Mouse (Mus musculus) kidney, adult 2 months (tissue): ENCODE measurements at regions not wholly inside any gene's neighbourhood (a gene's known extent, or its start where the extent isn't known, plus 50 kb on each side); places are given as distances from the start of the nearest gene placed in this dataset.

Experiments
- DNase-seq: peaks from one replicate; pipeline ENCODE4 v3.0.0; 2021
- H3K27ac ChIP-seq: fragments of 200-500 bp; 2 replicates; pipeline ENCODE4 v1.5.1; 2012; ENCODE audit warnings: low read depth, low read length, control low read depth, inconsistent platforms; ENCODE audit not compliant: insufficient read depth
- H3K27me3 ChIP-seq: fragments of 200-500 bp; replicated peaks from 2 replicates; pipeline ENCODE4 v1.6.1; 2012; ENCODE audit warnings: mild to moderate bottlenecking, moderate library complexity, low read length, inconsistent platforms; ENCODE audit not compliant: control insufficient read depth, insufficient read depth
- H3K36me3 ChIP-seq: fragments of 200-500 bp; 2 replicates; pipeline ENCODE4 v1.6.1; 2012; ENCODE audit warnings: mild to moderate bottlenecking, moderate library complexity, low read length, inconsistent platforms; ENCODE audit not compliant: control insufficient read depth, insufficient read depth
- H3K4me1 ChIP-seq: fragments of 200-500 bp; 2 replicates; pipeline ENCODE4 v1.6.1; 2011; ENCODE audit warnings: low read length; ENCODE audit not compliant: control insufficient read depth, insufficient read depth
- H3K4me3 ChIP-seq: fragments of 200-500 bp; 2 replicates; pipeline ENCODE4 v1.5.1; 2011; ENCODE audit warnings: mild to moderate bottlenecking, low read depth, low read length, control low read depth; ENCODE audit not compliant: insufficient read depth
- CTCF ChIP-seq: fragments of 200-500 bp; conservative IDR thresholded peaks from 2 replicates; pipeline ENCODE4 v1.5.1; 2011; ENCODE audit warnings: low read depth, mild to moderate bottlenecking, control low read depth, low read length, moderate library complexity, mixed read lengths; ENCODE audit not compliant: insufficient read depth, insufficient read length
- POLR2A ChIP-seq: fragments of 200-500 bp; IDR thresholded peaks from one replicate; pipeline ENCODE4 v1.6.1; 2011; ENCODE audit warnings: low read depth, low read length, control low read depth
- whole genome bisulfite sequencing: fragments of 180-500 bp; shearing (Covaris S2); methylation state at CpG from one replicate; pipeline ENCODE4 v1.1.7; 2018; 5-methylcytosine and 5-hydroxymethylcytosine counted together

GRCm38 (mm10) chr6:127392799-127393172, 53.9 kb upstream of the Parp11 start:
- H3K36me3 ChIP-seq = no peaks in the 10 kb centered on the region
- DNase-seq = no peak
- H3K27ac ChIP-seq = no peak overlapping the region
- no peaks in the 10 kb centered on the region for H3K27me3 ChIP-seq
- TF ChIP-seq POLR2A (no peak), CTCF (no peak)
- H3K4me1 ChIP-seq = no peaks in the 10 kb centered on the region
- 88% methylated on average over 1 of the region's 1 CpGs for WGBS
- no peak overlapping the region for H3K4me3 ChIP-seq

DNA sequence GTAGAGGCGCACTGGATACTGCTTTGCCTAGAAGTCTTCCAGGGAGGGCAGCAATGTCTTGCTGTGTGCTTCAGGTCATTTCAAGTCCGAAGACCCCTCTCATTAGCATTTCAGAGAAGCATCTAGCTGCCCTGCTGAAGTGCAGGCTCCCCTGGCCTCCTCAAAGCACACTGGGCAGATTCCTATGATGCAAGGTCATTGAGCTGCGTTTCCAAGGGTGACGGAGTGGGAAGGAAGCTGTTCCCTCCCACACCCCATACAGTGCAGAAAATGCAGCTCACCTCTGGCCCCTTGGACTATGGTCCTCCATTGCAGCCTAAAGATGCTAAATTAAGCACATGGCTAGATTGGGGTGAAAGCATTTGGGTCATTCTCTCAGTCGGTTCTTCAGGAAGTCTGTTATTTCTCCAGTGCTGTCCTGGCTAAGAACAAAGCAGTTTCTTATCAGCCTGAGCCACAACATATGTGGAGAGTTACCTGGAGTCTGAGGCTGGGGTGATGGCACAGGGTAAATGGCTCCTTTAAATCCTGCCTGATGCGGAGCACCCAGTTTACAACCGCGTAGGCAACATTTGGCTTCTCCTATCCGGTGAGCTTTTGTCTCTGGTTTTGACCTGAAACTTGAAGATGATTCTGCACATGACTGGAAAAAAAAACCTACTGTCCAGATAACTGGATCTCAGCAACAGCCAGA, 52.6 kb upstream of the Parp11 start:
- DNase-seq = no peak
- no peak for TF ChIP-seq CTCF
- TF ChIP-seq POLR2A = no peak
- Histone ChIP-seq H3K4me1 (no peaks in the 10 kb centered on the region), H3K4me3 (no peak overlapping the region), H3K27me3 (no peaks in the 10 kb centered on the region), H3K36me3 (no peaks in the 10 kb centered on the region), H3K27ac (no peak overlapping the region)
- WGBS = 27% methylated on average over 9 of the region's 9 CpGs
